Mouse (Mus musculus): Measurements from ENCODE around the gene Rbpjl.

Rbpjl gene

GRCm38 (mm10) chr2:164393126-164393525 is 9.8 kb upstream of the Rbpjl start:
- DNase-seq (ENCODE audit: low spot score): no peak

- DNase-seq (ENCODE audit: low spot score): no peak
Observed at GRCm38 (mm10) chr2:164396076-164396475, 6.9 kb upstream of the Rbpjl start.

GRCm38 (mm10) chr2:164396911-164397310 is 6.0 kb upstream of the Rbpjl start:
- DNase-seq (ENCODE audit: low spot score): no peak

- no peak for DNase-seq (ENCODE audit: low spot score)
Observed at GRCm38 (mm10) chr2:164403396-164404081, 598 bp downstream of the Rbpjl start.

- no peak for DNase-seq (ENCODE audit: low spot score)
Observed at GRCm38 (mm10) chr2:164404082-164404990, 1.4 kb downstream of the Rbpjl start.

- DNase-seq (ENCODE audit: low spot score): no peak
Observed at GRCm38 (mm10) chr2:164405060-164405459, 2.1 kb downstream of the Rbpjl start, which contains the start of gene Matn4. Gene Matn4 (minus strand): TSS chr2:164405160.

GRCm38 (mm10) chr2:164405519-164405918 is 2.6 kb downstream of the Rbpjl start:
- DNase-seq (ENCODE audit: low spot score): no peak

GRCm38 (mm10) chr2:164407708-164408107 is 4.8 kb downstream of the Rbpjl start:
- DNase-seq (ENCODE audit: low spot score): no peak

GRCm38 (mm10) chr2:164414167-164414566 is 11.2 kb downstream of the Rbpjl start:
- no peak for DNase-seq (ENCODE audit: low spot score)

- no peak for DNase-seq (ENCODE audit: low spot score)
Observed at GRCm38 (mm10) chr2:164414581-164414980, 11.6 kb downstream of the Rbpjl start.

GRCm38 (mm10) chr2:164417198-164417597 is 14.3 kb downstream of the Rbpjl start:
- DNase-seq (ENCODE audit: low spot score): no peak

- DNase-seq (ENCODE audit: low spot score): no peak
Observed at GRCm38 (mm10) chr2:164418308-164418875, 15.5 kb downstream of the Rbpjl start.

- no peak for DNase-seq (ENCODE audit: low spot score)
Observed at GRCm38 (mm10) chr2:164419489-164419888, 16.5 kb downstream of the Rbpjl start.

GRCm38 (mm10) chr2:164421306-164421705 is 18.4 kb downstream of the Rbpjl start:
- no peak for DNase-seq (ENCODE audit: low spot score)

- no peak for DNase-seq (ENCODE audit: low spot score)
Observed at GRCm38 (mm10) chr2:164421979-164422378, 19.0 kb downstream of the Rbpjl start.

- no peak for DNase-seq (ENCODE audit: low spot score)
Observed at GRCm38 (mm10) chr2:164422675-164423393, 19.9 kb downstream of the Rbpjl start.

- DNase-seq (ENCODE audit: low spot score): no peak
Observed at GRCm38 (mm10) chr2:164423464-164423863, 20.5 kb downstream of the Rbpjl start.

GRCm38 (mm10) chr2:164424406-164424805 is 21.5 kb downstream of the Rbpjl start:
- no peak for DNase-seq (ENCODE audit: low spot score)

- no peak for DNase-seq (ENCODE audit: low spot score)
Observed at GRCm38 (mm10) chr2:164425401-164425800, 22.5 kb downstream of the Rbpjl start.

GRCm38 (mm10) chr2:164426121-164426520 is 23.2 kb downstream of the Rbpjl start:
- DNase-seq (ENCODE audit: low spot score): no peak

- no peak for DNase-seq (ENCODE audit: low spot score)
Observed at GRCm38 (mm10) chr2:164426952-164427351, 24.0 kb downstream of the Rbpjl start.

GRCm38 (mm10) chr2:164428451-164428850 is 25.5 kb downstream of the Rbpjl start:
- no peak for DNase-seq (ENCODE audit: low spot score)

Data from ovary, postnatal 10 days (tissue).